ENCODE assay signal across 29 mouse cellular contexts in genomic region chr10:79760603-79761143, GRCm38 (mm10). TPM values are rescaled to one million over a fixed set of nuclear protein-coding genes. Genes with fewer than 3 reads are reported as not detected.
DNase-seq lines count a peak whose midpoint lies in the region; ATAC-seq and TF ChIP-seq lines count a peak whose summit lies in the region.
"Had no signal": no experiment of that assay in that cellular context is flagged by ENCODE, and none has a peak within 500 bp of the region (broad histone marks: within the 10 kb centered on the region; RNA-seq: fewer than 3 reads in every experiment).

No protein-coding gene starts in this region.

- peak; percentile 37; the same call in 1 of the 2 replicates for ATAC-seq in limb, embryonic 14.5 days (ENCODE audit: low FRiP score, low read depth)
- ATAC-seq: activated CD4-positive, CD25-positive, alpha-beta regulatory T cell, adult 4 months; forebrain, embryonic 15.5 days; hindbrain, embryonic 16.5 days had no signal

- H3K4me2 ChIP-seq in limb, embryonic 14.5 days (replicated peaks; ENCODE audit: low read depth, low read length, severe bottlenecking) = no peak overlapping the region
- H3K4me2 ChIP-seq: forebrain, embryonic 12.5 days; forebrain, embryonic 15.5 days; heart, embryonic 12.5 days; heart, embryonic 15.5 days; hindbrain, embryonic 13.5 days had no signal

- H3K9me3 ChIP-seq in limb, embryonic 14.5 days (ENCODE audit: control insufficient read depth, low read length) = no peaks in the 10 kb centered on the region
- no peaks in the 10 kb centered on the region for H3K9me3 ChIP-seq in limb, embryonic 10.5 days (replicated peaks)
- H3K9me3 ChIP-seq: forebrain, embryonic 12.5 days; forebrain, embryonic 15.5 days; heart, embryonic 12.5 days; heart, embryonic 15.5 days; hindbrain, embryonic 10.5 days; hindbrain, embryonic 13.5 days had no signal

- peaks cover 70% of the 10 kb centered on the region for H3K36me3 ChIP-seq in limb, embryonic 14.5 days (ENCODE audit: control insufficient read depth, insufficient read depth, low read length)
- H3K36me3 ChIP-seq in limb, embryonic 10.5 days = peaks cover 94% of the 10 kb centered on the region

- H3K27ac ChIP-seq in limb, embryonic 14.5 days (replicated peaks; ENCODE audit: low read depth, low read length) = no peak overlapping the region
- no peak overlapping the region for H3K27ac ChIP-seq in limb, embryonic 10.5 days
- H3K27ac ChIP-seq: forebrain, embryonic 12.5 days; forebrain, embryonic 15.5 days; heart, embryonic 15.5 days; hindbrain, embryonic 10.5 days; hindbrain, embryonic 13.5 days had no signal

- no peak overlapping the region for H3K4me3 ChIP-seq in limb, embryonic 14.5 days (replicated peaks; ENCODE audit: low read length)
- no peak overlapping the region for H3K4me3 ChIP-seq in limb, embryonic 10.5 days
- H3K4me3 ChIP-seq: erythroblast, embryonic 14.5 days; forebrain, embryonic 12.5 days; forebrain, embryonic 15.5 days; heart, embryonic 12.5 days; heart, embryonic 15.5 days; hindbrain, embryonic 10.5 days; hindbrain, embryonic 13.5 days had no signal

- no peaks in the 10 kb centered on the region for H3K27me3 ChIP-seq in limb, embryonic 14.5 days (ENCODE audit: control insufficient read depth, insufficient read depth, low read length)
- H3K27me3 ChIP-seq in limb, embryonic 10.5 days (ENCODE audit: low read depth, poor library complexity, severe bottlenecking) = no peaks in the 10 kb centered on the region
- H3K27me3 ChIP-seq: forebrain, embryonic 15.5 days; heart, embryonic 15.5 days had no signal

- no peak for TF ChIP-seq POLR2A in limb, embryonic 14.5 days (IDR thresholded peaks at IDR 0.05; ENCODE audit: borderline replicate concordance, extremely low read depth, insufficient read depth, insufficient read length)

- no peak overlapping the region for H3K9ac ChIP-seq in limb, embryonic 14.5 days (ENCODE audit: low read depth, low read length, severe bottlenecking)
- H3K9ac ChIP-seq: forebrain, embryonic 12.5 days; forebrain, embryonic 15.5 days; heart, embryonic 12.5 days; heart, embryonic 15.5 days; hindbrain, embryonic 13.5 days had no signal

- 89% methylated on average over 11 of the region's 11 CpGs for WGBS in limb, embryonic 14.5 days
- 95% methylated on average over 11 of the region's 11 CpGs for WGBS in limb, embryonic 10.5 days

- peaks cover 6% of the 10 kb centered on the region for H3K4me1 ChIP-seq in limb, embryonic 14.5 days (ENCODE audit: control insufficient read depth, insufficient read depth, low read length)
- H3K4me1 ChIP-seq in limb, embryonic 10.5 days = peaks cover 24% of the 10 kb centered on the region

- DNase-seq in adrenal gland, postnatal 10 days = peak; percentile 63
- no peak for DNase-seq in adrenal gland, adult 2 months
- no peak for DNase-seq in limb, embryonic 14.5 days (ENCODE audit: low spot score)
- no peak for DNase-seq in limb, embryonic 10.5 days (ENCODE audit: low spot score)
- DNase-seq in right cerebral cortex, postnatal 14 days = peak; percentile 6
- DNase-seq in right cerebral cortex, postnatal 10 days (ENCODE audit: low spot score in 2 of 2) = no peak
- DNase-seq in thymus, postnatal 36 days = no peak
- no peak for DNase-seq in natural killer cell, adult 2 months (ENCODE audit: low spot score in 2 of 2)
- DNase-seq: adrenal gland, postnatal 36 days; cerebellum, adult 11 months; cerebellum, adult 2 months; cerebellum, postnatal 10 days; embryo, embryonic 11 days; gastrocnemius, postnatal 25 days; heart, adult 18-20 months; heart, postnatal 10 days; heart, postnatal 36 days had no signal

RNA-seq across cellular contexts. Expression of gene Fgf22, which starts 5.8 kb away (rescaled TPM):
- not detected for total RNA-seq in adrenal gland, postnatal 10 days (2021)
- total RNA-seq in adrenal gland, adult 2 months (2021) = not detected
- polyA plus RNA-seq in adrenal gland, adult 2 months (2012; rRNA removed) = 0.18 and 0.68 TPM in 2 replicates
- 0.13 and 0.22 TPM in 2 replicates for polyA plus RNA-seq in limb, embryonic 14.5 days (2012; rRNA removed)
- 0.21 and 0.80 TPM in 2 replicates for polyA plus RNA-seq in limb, embryonic 14.5 days (2014; fragmentation: Nextera tagmentation; extraction: Ambion mirVana)
- polyA plus RNA-seq in limb, embryonic 10.5 days (2016; fragmentation: Nextera tagmentation; extraction: Ambion mirVana) = 0.28 and 0.65 TPM in 2 replicates
- total RNA-seq: adrenal gland, postnatal 36 days; gastrocnemius, adult 8-10 months; gastrocnemius, postnatal 25 days; heart, adult 18-20 months; heart, postnatal 10 days; heart, postnatal 36 days had no signal
- polyA plus RNA-seq: activated CD4-positive, CD25-positive, alpha-beta regulatory T cell, adult 4 months; erythroblast, embryonic 14.5 days; gonadal fat pad, adult 2 months had no signal

RNA-seq across cellular contexts. Expression of gene Rnf126, which starts 6.1 kb away (rescaled TPM):
- total RNA-seq in adrenal gland, postnatal 10 days (2021) = 10 to 100 TPM; 50.8 to 55.1 TPM
- 10 to 100 TPM; 51.6 to 51.8 TPM for total RNA-seq in adrenal gland, adult 2 months (2021)
- 222 and 226 TPM in 2 replicates for polyA plus RNA-seq in adrenal gland, adult 2 months (2012; rRNA removed)
- 176 and 229 TPM in 2 replicates for polyA plus RNA-seq in limb, embryonic 14.5 days (2012; rRNA removed)
- polyA plus RNA-seq in limb, embryonic 14.5 days (2014; fragmentation: Nextera tagmentation; extraction: Ambion mirVana) = 100 and 103 TPM in 2 replicates
- polyA plus RNA-seq in limb, embryonic 10.5 days (2016; fragmentation: Nextera tagmentation; extraction: Ambion mirVana) = 141 and 151 TPM in 2 replicates

RNA-seq across cellular contexts. Expression of gene Polrmt, which starts 14.3 kb away (rescaled TPM):
- total RNA-seq in adrenal gland, postnatal 10 days (2021) = 10 to 100 TPM; 60.1 to 69.8 TPM
- total RNA-seq in adrenal gland, adult 2 months (2021) = 10 to 100 TPM; 55.4 to 62.8 TPM
- polyA plus RNA-seq in adrenal gland, adult 2 months (2012; rRNA removed) = 87.6 and 89.0 TPM in 2 replicates
- polyA plus RNA-seq in limb, embryonic 14.5 days (2012; rRNA removed) = 64.1 and 75.3 TPM in 2 replicates
- 33.4 and 36.6 TPM in 2 replicates for polyA plus RNA-seq in limb, embryonic 14.5 days (2014; fragmentation: Nextera tagmentation; extraction: Ambion mirVana)
- polyA plus RNA-seq in limb, embryonic 10.5 days (2016; fragmentation: Nextera tagmentation; extraction: Ambion mirVana) = 58.6 and 61.2 TPM in 2 replicates

RNA-seq across cellular contexts. Expression of gene Fstl3, which starts 16.4 kb away (rescaled TPM):
- total RNA-seq in adrenal gland, postnatal 10 days (2021) = 1 to 10 TPM; 5.5 to 5.7 TPM
- total RNA-seq in adrenal gland, adult 2 months (2021) = 10 to 100 TPM in 1 of 2 experiments, 1 to 10 TPM in 1; 10.0 to 37.2 TPM
- 47.0 and 74.7 TPM in 2 replicates for polyA plus RNA-seq in adrenal gland, adult 2 months (2012; rRNA removed)
- 11.6 and 14.7 TPM in 2 replicates for polyA plus RNA-seq in limb, embryonic 14.5 days (2012; rRNA removed)
- 9.0 and 9.5 TPM in 2 replicates for polyA plus RNA-seq in limb, embryonic 14.5 days (2014; fragmentation: Nextera tagmentation; extraction: Ambion mirVana)
- 1.8 and 2.3 TPM in 2 replicates for polyA plus RNA-seq in limb, embryonic 10.5 days (2016; fragmentation: Nextera tagmentation; extraction: Ambion mirVana)

RNA-seq across cellular contexts. Expression of gene Prss57, which starts 30.1 kb away (rescaled TPM):
- total RNA-seq in adrenal gland, postnatal 10 days (2021) = under 1 TPM; 0.09 to 0.21 TPM
- under 1 TPM in 1 of 2 experiments, not detected in 1; 0.21 TPM for total RNA-seq in adrenal gland, adult 2 months (2021)
- 0.28 TPM in 1 of 2 replicates, not detected in the other for polyA plus RNA-seq in adrenal gland, adult 2 months (2012; rRNA removed)
- polyA plus RNA-seq in limb, embryonic 14.5 days (2012; rRNA removed) = 0.04 and 0.06 TPM in 2 replicates
- polyA plus RNA-seq in limb, embryonic 14.5 days (2014; fragmentation: Nextera tagmentation; extraction: Ambion mirVana) = not detected in 2 replicates
- 0.19 TPM in 1 of 2 replicates, not detected in the other for polyA plus RNA-seq in limb, embryonic 10.5 days (2016; fragmentation: Nextera tagmentation; extraction: Ambion mirVana)
- total RNA-seq: adrenal gland, postnatal 36 days; gastrocnemius, adult 8-10 months; gastrocnemius, postnatal 25 days; heart, adult 18-20 months; heart, postnatal 10 days; heart, postnatal 36 days had no signal
- polyA plus RNA-seq: embryonic facial prominence, embryonic 11.5 days; hindbrain, embryonic 10.5 days; hindbrain, embryonic 13.5 days; hindbrain, embryonic 16.5 days had no signal

Comparison
In these comparisons a context has a peak if more than half of its experiments do, and no peak if none do; other contexts are left out.
1. DNase-seq: peak in adrenal gland, postnatal 10 days (single experiment) and right cerebral cortex, postnatal 14 days (single experiment); none in adrenal gland, adult 2 months (single experiment), limb, embryonic 14.5 days (single experiment), limb, embryonic 10.5 days (single experiment), right cerebral cortex, postnatal 10 days (0 of 2), thymus, postnatal 36 days (0 of 2) and natural killer cell, adult 2 months (0 of 2).